Mouse (Mus musculus) lung, postnatal 4 days (tissue): ENCODE data around the gene Cfap97.
"Not testable (repeated sequence)": the region's sequence is repeated elsewhere in the genome, so short reads cannot be mapped to it uniquely, and the experiment has no call there.

Experiments
- DNase-seq, 2 experiments: peaks; one replicate each; pipeline ENCODE4 v3.0.0; 2021

The Cfap97 gene

DNA sequence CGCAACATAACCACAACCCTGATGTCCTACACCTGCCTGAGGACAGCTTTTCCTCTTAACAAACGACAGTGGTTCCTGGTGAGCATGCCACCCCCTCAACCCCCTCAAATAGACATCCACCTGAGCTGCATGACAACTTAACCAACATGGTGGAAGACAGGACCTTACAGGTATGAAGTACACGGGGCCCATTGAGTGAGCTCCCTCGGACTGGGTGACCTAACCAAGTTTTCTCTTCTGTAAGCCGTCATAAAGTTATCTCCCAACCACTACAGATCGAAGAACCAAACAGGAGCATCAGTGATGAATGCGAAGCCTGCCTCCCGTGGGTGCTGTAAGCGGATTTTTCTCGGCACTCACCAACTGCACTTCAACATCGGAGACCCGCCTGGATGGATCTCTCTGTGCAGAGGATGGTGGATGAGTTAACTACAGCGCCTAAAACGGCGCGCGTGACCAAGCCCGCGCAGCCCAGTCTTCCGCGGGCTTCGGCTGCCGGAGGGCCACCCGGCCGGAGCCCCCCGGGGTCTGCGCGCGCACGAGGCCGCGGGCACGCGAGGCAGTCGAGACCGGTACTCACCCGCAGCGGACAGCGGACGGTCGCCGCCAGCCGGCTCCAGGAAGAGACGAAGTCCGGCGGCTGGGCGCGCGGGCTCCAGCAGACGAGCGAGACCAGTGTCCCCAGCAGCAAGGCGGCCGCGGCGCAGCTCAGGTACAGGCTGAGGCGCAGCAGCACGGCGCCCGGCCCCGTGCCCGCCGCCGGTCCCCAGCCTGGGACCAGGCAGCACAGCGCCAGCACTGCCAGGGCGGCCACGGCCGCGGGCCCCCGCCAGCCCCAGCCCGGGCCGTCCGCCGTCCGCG lies at the start of gene Cfap97:
Gene Cfap97, plus strand, starts transcription at position 570 of the 861 bp plus-strand sequence.
- peak; percentile 63 to 71 for DNase-seq

- DNase-seq: no peak
Measured at GRCm38 (mm10) chr8:46103434-46103833, 48.1 kb upstream of the Cfap97 start.

DNA sequence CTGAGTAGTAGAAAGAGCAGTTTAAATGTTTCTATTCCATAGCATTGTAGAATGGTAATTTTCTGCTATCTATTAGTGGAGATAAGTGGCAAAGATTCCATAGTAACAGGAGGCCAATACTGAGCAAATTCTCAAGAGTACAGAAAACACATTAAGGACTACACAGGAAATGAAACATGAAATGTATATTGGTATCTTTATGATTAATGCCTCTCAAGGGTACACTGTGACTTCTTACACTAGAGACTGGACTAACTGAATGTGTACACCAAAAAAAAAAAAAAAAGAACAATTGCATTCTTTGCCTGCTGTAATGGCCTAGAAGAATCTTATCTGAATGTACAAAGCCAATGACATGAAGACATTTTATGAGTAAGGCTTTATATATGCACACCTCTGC lies 43.9 kb upstream of the Cfap97 start:
- no peak for DNase-seq

DNA sequence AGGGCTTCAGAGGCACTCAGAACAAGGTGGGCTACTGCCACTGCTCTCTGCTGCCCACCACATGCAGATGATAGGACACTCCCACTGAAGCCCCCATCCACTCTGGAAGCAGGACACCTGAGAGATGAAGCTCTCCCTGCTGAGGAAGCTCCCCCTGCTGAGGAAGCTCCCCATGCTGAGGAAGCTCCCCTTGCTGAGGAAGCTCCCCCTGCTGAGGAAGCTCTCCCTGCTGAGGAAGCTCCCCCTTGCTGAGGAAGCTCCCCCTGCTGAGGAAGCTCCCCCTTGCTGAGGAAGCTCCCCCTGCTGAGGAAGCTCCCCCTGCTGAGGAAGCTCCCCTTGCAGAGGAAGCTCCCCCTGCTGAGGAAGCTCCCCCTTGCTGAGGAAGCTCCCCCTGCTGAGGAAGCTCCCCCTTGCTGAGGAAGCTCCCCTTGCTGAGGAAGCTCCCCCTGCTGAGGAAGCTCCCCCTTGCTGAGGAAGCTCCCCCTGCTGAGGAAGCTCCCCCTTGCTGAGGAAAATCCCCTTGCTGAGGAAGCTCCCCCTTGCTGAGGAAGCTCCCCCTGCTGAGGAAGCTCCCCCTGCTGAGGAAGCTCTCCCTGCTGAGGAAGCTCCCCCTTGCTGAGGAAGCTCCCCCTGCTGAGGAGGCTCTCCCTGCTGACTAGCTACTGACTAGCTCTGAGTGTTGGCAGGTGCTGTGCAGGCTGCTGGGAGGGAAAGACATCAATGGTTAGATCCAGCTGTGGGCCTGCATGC lies 38.0 kb upstream of the Cfap97 start:
- peak in 1 of 2 experiments; percentile 37 for DNase-seq

GRCm38 (mm10) chr8:46117172-46117571 lies 34.4 kb upstream of the Cfap97 start:
- DNase-seq: no peak

GRCm38 (mm10) chr8:46119176-46119575 lies 32.4 kb upstream of the Cfap97 start:
- DNase-seq: no peak

DNA sequence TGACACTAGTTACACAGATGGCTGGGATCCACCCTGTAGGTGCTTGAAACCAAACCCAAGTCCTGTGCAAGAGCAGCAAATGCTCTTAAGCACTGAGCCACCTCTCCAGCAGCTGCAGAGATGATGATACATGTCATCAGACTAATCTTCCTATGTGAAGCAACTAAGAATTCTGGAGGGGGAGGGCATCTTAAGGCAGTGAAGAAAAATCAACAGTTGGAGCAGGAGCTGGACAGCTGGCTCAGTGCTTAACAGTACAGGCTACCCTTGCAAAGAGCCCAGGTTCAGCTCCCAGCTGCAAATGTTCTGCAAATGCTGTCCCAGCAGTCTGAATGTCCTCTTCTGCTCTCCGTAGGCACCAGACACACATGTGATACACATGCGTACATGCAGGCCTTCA lies 29.1 kb upstream of the Cfap97 start:
- DNase-seq: no peak

GRCm38 (mm10) chr8:46130426-46130825 lies 21.1 kb upstream of the Cfap97 start:
- no peak for DNase-seq

GRCm38 (mm10) chr8:46135546-46135945 lies 16.0 kb upstream of the Cfap97 start:
- not testable (repeated sequence) for DNase-seq

DNA sequence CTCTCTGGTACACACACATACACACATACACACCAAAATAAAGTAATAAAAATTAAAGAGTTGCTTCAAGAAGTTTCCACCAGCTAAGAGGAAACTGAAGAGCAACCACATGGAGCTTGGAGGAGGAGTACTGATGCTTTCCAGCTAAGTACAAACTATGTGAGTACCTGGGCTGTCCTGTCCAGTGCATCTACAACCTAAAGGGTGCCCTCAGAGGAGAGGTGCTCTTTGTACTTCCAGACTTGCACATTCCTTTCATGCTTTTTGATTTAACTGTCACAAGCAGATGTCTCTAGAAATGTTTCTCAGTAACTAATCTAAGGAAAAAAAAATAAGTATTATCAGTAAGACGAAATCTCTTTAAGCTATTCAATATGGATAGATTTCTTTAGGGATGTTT lies 14.2 kb upstream of the Cfap97 start:
- no peak for DNase-seq

DNA sequence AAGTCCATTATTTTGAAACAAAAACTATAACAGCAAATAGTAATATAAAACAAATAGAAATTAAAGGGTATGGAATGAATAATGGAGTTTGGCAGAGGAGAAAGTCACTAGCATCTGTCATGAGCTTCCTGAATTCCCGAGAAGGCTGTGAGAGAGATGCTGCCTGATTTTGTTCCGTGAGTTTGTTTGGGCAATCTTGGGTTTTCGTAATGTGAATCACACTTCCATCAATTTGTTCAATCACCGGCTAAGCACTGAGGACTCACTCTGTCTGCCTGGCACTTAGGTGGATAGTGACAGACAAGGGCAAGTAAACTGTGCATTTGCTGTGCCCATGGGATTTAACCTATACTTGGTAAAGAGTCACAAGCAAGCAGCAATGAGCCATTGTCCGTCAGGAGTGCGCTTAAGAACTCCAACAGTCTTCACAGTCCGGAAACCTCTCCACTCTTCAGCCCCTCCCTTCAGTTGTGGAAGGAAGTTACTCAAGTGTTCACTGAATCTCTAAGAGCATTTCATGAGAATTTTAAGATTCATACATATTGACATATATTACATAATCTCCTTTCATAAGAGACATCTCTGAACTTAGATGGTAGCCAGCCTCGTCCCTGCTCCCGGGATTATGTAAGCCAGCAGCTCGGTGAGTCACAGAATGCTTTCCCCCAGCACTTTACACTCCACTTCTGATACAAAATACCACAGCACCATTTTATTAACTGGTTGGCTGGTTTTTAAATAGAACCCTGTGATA lies 13.6 kb upstream of the Cfap97 start:
- peak in 1 of 2 experiments; percentile 56 for DNase-seq

DNA sequence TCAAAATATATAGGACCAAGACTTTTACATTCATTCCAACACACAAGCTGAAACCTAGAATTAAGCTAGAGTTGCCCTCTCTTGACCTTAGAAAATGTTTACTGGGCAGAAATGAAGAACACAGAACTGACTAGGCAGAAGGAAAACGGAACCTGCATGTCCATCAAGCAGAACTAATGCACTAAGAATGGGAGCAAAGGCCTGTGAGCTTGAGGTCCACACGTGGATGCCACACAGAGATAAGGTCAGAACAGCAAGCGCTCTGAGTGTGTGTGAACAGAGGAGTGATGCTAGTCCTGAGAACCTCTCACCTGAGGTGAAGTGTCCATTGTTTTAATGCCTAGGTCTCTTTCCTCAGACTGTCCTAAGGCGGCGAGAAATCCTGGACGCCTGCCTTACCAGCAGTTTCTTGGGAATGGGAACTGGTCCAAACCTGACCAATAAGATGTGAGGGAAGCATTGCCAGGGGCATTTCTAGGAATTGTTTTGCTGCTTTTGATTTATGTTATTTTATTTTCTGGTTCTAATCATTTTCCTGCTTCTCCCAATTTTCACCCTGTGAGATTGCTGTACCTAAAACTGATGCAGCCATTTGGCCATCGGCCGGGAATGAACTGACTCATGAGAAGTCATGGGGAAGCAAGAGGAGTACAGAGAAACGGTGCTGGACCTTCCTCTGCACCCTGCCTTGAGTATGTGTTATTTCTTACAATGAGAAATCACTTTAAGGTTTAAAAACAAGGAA lies 11.0 kb upstream of the Cfap97 start:
- no peak for DNase-seq

DNA sequence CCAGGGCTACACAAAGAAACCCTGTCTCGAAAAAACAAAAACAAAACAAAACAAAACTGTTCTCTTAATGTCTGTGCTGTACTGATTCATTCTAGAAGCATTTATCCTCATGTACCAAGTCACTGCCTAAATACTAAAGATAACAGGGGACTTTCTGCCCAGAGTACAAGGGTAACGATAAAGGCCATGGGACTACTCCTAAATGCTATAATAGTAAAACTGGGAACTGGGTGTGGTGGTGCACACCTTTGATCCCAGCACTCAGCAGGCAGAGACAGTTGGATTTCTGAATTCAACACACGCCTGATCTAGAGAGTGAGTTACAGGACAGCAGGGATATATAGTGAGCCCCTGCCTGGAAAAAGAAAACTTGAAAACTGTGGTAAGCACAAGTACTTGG lies 9.9 kb upstream of the Cfap97 start:
- no peak for DNase-seq

DNA sequence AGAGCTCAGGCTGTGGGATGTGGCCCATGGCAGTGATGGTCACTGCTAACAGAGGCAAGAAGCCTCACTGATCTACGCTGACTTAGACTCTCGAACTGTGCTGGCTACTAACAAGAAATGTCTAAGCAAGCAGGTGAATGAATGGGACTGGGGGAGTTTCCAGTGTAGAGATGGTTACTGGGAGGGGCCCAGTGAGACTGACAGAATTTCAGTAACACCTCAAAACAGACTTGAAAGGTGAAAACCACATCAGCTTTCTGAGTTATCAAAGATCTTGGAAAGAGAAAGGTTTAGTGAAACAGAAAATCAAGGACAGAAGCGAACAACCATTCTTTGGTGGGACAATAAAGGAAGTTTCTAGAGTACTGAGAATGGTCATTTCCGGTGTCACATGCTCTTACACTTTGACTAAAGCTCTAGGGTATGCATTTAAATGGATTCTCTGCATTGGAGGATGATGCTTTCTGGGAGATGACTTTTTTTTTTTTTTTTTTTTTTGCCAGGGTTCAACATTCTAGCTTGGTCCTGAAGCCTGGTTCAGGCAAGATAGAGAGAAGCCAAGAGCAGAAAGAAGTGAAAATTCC lies 9.0 kb upstream of the Cfap97 start:
- DNase-seq: no peak

DNA sequence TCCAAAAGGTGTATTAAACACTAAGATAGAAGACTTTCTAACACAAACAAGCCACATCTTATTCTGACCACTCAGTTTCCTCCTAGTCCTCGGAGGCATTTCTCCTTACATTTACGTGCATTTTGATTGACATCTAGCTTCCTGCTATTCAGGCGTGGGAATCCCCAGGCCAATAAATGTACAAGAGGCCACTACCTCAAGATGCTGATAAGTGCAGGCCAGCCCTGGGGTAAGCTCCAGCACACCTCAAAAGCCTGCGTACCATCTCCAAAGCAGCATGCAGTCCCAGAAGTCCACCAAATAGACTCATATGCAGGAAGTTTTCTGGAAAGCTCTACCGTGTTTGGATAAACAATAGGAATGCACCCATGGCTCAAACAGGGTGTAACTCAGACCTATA lies 8.1 kb upstream of the Cfap97 start:
- no peak for DNase-seq

- DNase-seq: no peak
Measured at GRCm38 (mm10) chr8:46143924-46144323, 7.6 kb upstream of the Cfap97 start.

DNA sequence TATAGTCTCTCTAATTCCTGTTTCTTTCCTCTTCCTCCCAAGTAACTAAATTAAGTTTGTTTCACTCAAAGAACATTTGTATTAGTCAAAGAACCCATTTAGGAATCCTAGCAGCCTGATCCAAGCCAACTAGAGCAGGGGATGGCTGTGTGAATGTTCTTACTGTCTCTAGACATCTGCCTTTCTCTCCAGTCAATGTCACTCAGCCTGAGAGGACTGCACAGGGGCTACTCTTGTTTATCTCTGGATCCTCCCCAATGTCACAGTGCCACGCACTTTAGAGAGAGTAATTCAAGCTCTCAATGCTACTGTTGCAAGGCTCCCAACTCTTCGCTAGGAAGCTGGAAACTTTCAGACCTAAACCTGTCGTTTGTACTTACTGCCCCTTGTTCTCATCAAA lies 5.4 kb upstream of the Cfap97 start:
- DNase-seq: no peak

GRCm38 (mm10) chr8:46149306-46149705 lies 2.3 kb upstream of the Cfap97 start:
- no peak for DNase-seq

DNA sequence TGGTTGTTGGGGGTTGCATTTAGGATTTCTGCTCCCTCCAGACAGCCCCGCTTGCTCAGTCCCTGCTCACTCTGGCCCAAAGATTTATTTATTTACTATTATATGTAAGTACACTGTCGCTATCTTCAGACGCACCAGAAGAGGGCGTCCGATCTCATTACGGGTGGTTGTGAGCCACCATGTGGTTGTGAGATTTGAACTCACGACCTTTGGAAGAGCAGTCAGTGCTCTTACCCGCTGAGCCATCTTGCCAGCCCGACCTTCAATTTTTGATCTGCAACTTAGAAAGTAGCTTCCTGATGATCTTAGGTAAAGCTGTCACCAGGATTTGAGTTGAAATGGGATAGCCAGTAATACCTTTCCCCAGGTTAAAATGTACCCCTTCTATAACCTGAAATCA lies 1.8 kb upstream of the Cfap97 start:
- DNase-seq: no peak

GRCm38 (mm10) chr8:46152064-46153031 lies 777 bp downstream of the Cfap97 start, which contains the start of gene Snx25:
Gene Snx25 (minus strand): TSS chr8:46152159.
- DNase-seq: peak; percentile 89 to 91

DNA sequence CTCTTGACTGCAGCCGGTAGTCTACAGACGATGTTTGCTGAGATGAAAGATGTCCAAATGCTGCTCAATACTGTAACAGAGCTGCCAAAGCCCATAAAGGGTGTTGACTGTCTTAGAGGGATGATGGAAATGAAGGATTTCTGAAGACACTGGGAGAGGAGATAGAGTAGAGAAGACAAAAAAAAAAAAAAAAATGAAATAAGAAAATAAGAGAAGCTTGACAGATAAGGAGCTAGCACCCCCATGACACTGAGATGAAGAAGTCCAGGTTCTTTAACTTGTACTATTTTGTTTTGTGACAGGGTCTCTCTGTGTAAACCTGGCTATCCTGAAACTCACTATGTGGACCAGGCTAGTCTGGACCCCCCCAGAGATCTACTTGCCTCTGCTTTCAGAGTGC lies 1.5 kb downstream of the Cfap97 start:
- no peak for DNase-seq
